Mouse (Mus musculus) C2C12 (cell line): Measurements from ENCODE around the gene Ssx2ip. TPM values are rescaled to one million over a fixed set of nuclear protein-coding genes. Genes with fewer than 3 reads are reported as not detected.
A peak's percentile ranks its signal among the peaks of the same experiment; 100 is the strongest.

Experiments
- H3K27me3 ChIP-seq: one replicate; pipeline ENCODE4 v1.6.1; 2011; ENCODE audit not compliant: control insufficient read depth, insufficient read depth, insufficient read length
- H3K36me3 ChIP-seq: one replicate; pipeline ENCODE4 v1.6.1; 2011; ENCODE audit not compliant: control insufficient read depth, insufficient read depth
- H3K4me3 ChIP-seq: one replicate; pipeline ENCODE4 v1.5.1; 2011; ENCODE audit warnings: mild to moderate bottlenecking, control low read depth; ENCODE audit not compliant: poor library complexity, insufficient read depth, severe bottlenecking
- H3K79me2 ChIP-seq: one replicate; pipeline ENCODE4 v1.6.1; 2011; ENCODE audit not compliant: control insufficient read depth, insufficient read depth
- H3K79me3 ChIP-seq: one replicate; pipeline ENCODE4 v1.6.1; 2011; ENCODE audit warnings: low read depth, control low read depth
- H3ac ChIP-seq: one replicate; pipeline ENCODE3; 2011; ENCODE audit warnings: low read depth; ENCODE audit not compliant: control insufficient read depth, insufficient read length
- CEBPB ChIP-seq: IDR thresholded peaks from one replicate; pipeline ENCODE4 v1.6.1; 2011; ENCODE audit warnings: low read depth, mild to moderate bottlenecking, control low read depth, moderate library complexity
- CTCF ChIP-seq: IDR thresholded peaks from one replicate; pipeline ENCODE4 v1.5.1; 2011; ENCODE audit not compliant: control insufficient read depth, insufficient read depth, insufficient read length
- FOSL1 ChIP-seq: IDR thresholded peaks from one replicate; pipeline ENCODE4 v1.8.0; 2011; ENCODE audit warnings: mild to moderate bottlenecking, low read length; ENCODE audit not compliant: poor library complexity, insufficient read depth, severe bottlenecking
- MAX ChIP-seq: IDR thresholded peaks from one replicate; pipeline ENCODE4 v1.6.1; 2011; ENCODE audit warnings: mild to moderate bottlenecking, control low read depth
- MYOD1 ChIP-seq: IDR thresholded peaks from one replicate; pipeline ENCODE4 v1.6.1; 2011; ENCODE audit warnings: low read depth; ENCODE audit not compliant: control insufficient read depth, insufficient read length
- MYOG ChIP-seq: IDR thresholded peaks from one replicate; pipeline ENCODE4 v1.6.1; 2011; ENCODE audit not compliant: control insufficient read depth, insufficient read length; ENCODE audit errors: extremely low read depth
- USF1 ChIP-seq: IDR thresholded peaks from one replicate; pipeline ENCODE4 v1.6.1; 2011; ENCODE audit warnings: low read depth, mild to moderate bottlenecking, control low read depth, moderate library complexity
- long read RNA-seq, 2 experiments: library from polyadenylated mRNA; unstranded; transcript quantifications; one replicate each; pipeline ENCODE4 v2.0.0; 2019 to 2020
- polyA plus RNA-seq: library from polyadenylated mRNA; unstranded; fragments of >200 nt; fragmentation: generic; extraction: Trizol; gene quantifications from one replicate; pipeline ENCODE4 v1.2.1, GENCODE M21; 2012; ENCODE audit warnings: missing spikeins

Ssx2ip gene
- polyA plus RNA-seq = 9.5 TPM
- long read RNA-seq, experiment 1, partial matches to known transcripts = 1 of 6 reads
- long read RNA-seq, experiment 1, other reads (novel, unspliced or antisense) = 3 of 6 reads
- long read RNA-seq, experiment 2, transcript Ssx2ip-204 (14 exons, 3,446 nt) = major isoform, 22 of 56 reads
- long read RNA-seq, experiment 2, transcript Ssx2ip-201 (14 exons, 3,410 nt) = minor isoform, 12 of 56 reads
- long read RNA-seq, experiment 2, partial matches to known transcripts = 5 of 56 reads
- long read RNA-seq, experiment 2, other reads (novel, unspliced or antisense) = 15 of 56 reads

GRCm38 (mm10) chr3:146404311-146405201 is at the start of gene Ssx2ip:
Gene Ssx2ip, plus strand, starts transcription at chr3:146404642.
- TF ChIP-seq FOSL1 (no peak), MYOD1 (peak; percentile 74)
- Histone ChIP-seq H3K79me3 (peaks cover 6% of the 10 kb centered on the region), H3K36me3 (no peaks in the 10 kb centered on the region), H3K27me3 (no peaks in the 10 kb centered on the region), H3ac (peak within 1 kb of the TSS; percentile 100), H3K4me3 (peak within 1 kb of the TSS; percentile 64), H3K79me2 (peaks cover 42% of the 10 kb centered on the region)

DNA sequence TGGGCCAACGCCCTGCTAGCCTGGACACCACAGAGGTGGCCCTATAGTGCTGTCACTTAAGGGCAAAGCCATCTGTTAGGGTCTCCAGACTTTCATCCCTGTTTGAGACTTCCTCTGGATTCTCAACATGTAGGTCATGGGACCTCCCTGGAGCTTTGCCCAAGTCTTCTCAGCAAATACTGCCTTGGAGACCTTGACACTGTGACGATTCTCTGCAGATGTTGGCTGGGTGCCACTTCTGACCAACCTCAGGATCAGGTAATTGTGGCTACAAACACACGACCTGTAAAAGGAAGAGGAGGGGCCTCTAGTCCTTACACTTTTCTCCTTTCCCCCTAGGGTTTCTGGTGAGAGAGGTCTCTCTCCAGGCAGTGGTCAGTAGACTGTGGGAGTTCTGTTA is 49.3 kb upstream of the Ssx2ip start:
- H3K36me3 ChIP-seq = no peaks in the 10 kb centered on the region
- TF ChIP-seq MYOG = no peak
- TF ChIP-seq FOSL1 = no peak
- no peak for TF ChIP-seq CEBPB
- TF ChIP-seq MAX = no peak
- no peak for TF ChIP-seq USF1
- no peak for TF ChIP-seq MYOD1
- TF ChIP-seq CTCF = no peak
- no peaks in the 10 kb centered on the region for H3K79me2 ChIP-seq
- no peaks in the 10 kb centered on the region for H3K27me3 ChIP-seq
- H3ac ChIP-seq = no peak overlapping the region
- no peak overlapping the region for H3K4me3 ChIP-seq
- no peaks in the 10 kb centered on the region for H3K79me3 ChIP-seq

DNA sequence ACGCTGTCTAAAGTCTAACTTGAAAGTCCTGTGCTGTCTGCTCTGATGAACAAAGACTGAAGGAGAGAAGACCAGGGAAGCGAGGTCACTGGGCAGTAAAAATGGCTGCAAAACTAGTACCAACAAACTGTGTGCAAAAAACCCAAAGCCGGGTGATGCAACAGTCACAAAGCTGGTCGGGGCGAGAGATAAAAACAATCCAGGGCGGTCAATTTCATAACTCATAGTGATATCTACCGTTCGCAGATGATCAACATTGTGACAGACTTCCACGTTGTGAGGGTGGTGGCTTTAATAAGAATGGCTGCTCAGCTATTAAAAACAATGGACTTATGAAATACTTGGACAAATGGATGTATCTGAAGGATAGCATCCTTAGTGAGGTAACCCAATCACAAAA is 39.0 kb upstream of the Ssx2ip start:
- Histone ChIP-seq H3K27me3 (no peaks in the 10 kb centered on the region), H3ac (no peak overlapping the region), H3K36me3 (no peaks in the 10 kb centered on the region), H3K79me3 (no peaks in the 10 kb centered on the region), H3K79me2 (no peaks in the 10 kb centered on the region), H3K4me3 (no peak overlapping the region)
- no peak for TF ChIP-seq CTCF
- no peak for TF ChIP-seq MYOG
- no peak for TF ChIP-seq MYOD1
- TF ChIP-seq USF1 = no peak
- no peak for TF ChIP-seq CEBPB
- no peak for TF ChIP-seq FOSL1
- no peak for TF ChIP-seq MAX

DNA sequence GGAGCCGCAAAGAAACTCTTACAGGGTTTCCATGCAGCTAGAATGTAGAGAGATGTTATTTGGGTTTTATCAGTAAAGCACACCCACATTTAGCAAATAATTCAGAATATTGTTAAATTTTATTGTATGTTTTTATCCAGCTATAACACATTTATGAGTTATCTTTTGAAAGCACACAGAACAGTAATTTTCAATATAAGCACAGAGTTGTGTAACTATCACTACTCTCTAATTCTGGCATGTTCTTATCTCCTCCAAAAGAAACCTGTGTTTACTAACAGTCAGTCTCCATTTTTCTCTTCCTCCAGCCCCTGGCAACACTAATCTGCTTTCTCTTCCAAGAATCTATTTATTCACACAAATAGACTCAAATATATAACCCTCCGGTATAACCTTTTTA is 37.4 kb upstream of the Ssx2ip start:
- Histone ChIP-seq H3K79me2 (no peaks in the 10 kb centered on the region), H3K4me3 (no peak overlapping the region), H3K36me3 (no peaks in the 10 kb centered on the region), H3K27me3 (no peaks in the 10 kb centered on the region), H3K79me3 (no peaks in the 10 kb centered on the region), H3ac (no peak overlapping the region)
- TF ChIP-seq CEBPB (no peak), MAX (no peak), CTCF (no peak), MYOG (no peak), FOSL1 (no peak), USF1 (no peak), MYOD1 (no peak)

DNA sequence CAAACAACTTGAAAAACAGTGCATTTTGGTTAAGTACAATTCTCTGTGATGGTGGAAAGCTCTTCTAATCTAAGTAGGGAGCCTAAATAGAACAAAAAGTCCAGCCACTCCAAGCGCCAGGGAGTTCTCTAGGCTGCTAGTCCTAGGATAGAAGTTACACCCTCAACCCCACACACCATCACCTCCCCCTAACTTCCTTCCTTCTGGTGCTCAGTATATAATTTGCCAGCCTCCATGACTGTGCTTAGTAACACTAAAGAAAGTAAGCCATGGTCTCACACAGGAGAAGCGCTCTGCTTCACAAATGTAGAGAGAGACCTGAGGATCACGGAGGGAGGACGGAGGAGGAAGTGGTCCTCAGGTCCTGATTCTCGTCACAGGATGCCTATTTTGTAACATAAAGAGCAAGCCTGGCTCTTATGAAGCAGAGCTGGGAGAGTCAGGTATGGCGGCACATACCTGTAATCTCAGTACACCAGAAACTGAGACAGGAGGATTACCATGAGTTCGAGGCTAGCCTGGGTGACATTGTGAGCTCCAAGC is 33.8 kb upstream of the Ssx2ip start:
- Histone ChIP-seq H3K79me3 (no peaks in the 10 kb centered on the region), H3K36me3 (no peaks in the 10 kb centered on the region), H3ac (no peak overlapping the region), H3K79me2 (no peaks in the 10 kb centered on the region), H3K4me3 (no peak overlapping the region), H3K27me3 (no peaks in the 10 kb centered on the region)
- TF ChIP-seq MYOD1 (no peak), MAX (no peak), USF1 (no peak), CEBPB (no peak), MYOG (no peak), FOSL1 (no peak), CTCF (no peak)

DNA sequence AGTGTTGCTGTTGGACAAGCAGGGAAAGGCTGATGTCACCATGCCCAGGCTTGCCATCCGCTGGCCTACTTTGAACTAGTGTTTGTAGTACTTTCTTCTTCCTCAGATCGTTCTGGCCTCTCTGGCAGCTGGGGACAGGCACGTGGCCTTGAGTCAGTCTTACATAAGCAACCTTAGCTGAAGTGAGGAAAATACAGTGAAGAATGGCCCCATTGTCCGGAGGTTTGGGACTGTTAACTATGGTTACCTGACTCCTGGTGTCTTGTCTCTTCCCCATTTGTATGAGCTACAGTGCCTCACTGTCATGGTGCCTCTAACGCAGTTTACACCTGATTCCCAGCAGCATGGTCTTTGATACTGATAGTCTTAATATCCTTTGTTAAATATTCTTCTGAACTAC is 33.2 kb upstream of the Ssx2ip start:
- no peaks in the 10 kb centered on the region for H3K27me3 ChIP-seq
- H3K79me3 ChIP-seq = no peaks in the 10 kb centered on the region
- H3K36me3 ChIP-seq = no peaks in the 10 kb centered on the region
- TF ChIP-seq CEBPB (no peak), MYOG (no peak), USF1 (no peak)
- H3K79me2 ChIP-seq = no peaks in the 10 kb centered on the region
- no peak overlapping the region for H3K4me3 ChIP-seq
- no peak overlapping the region for H3ac ChIP-seq
